Mouse (Mus musculus) kidney, postnatal 25 days (tissue): ENCODE measurements around the gene Fcna.

ENCODE experiments used
- DNase-seq, 2 experiments: peaks; one replicate each; pipeline ENCODE4 v3.0.0; 2021; ENCODE audit warnings: mixed read lengths in 2 of 2

Fcna gene

GRCm38 (mm10) chr2:25627811-25628210, at the start of gene Fcna:
Gene Fcna (minus strand): TSS chr2:25628030.
- DNase-seq, result no peak

- DNase-seq, result no peak
Measured at GRCm38 (mm10) chr2:25676486-25676885, 48.7 kb upstream of the Fcna start, which contains the start of gene Lcn6. Gene Lcn6 (plus strand): TSS chr2:25676786.

GRCm38 (mm10) chr2:25666516-25666915, 38.7 kb upstream of the Fcna start:
- no peak for DNase-seq

GRCm38 (mm10) chr2:25664125-25664524, 36.3 kb upstream of the Fcna start:
- no peak for DNase-seq

GRCm38 (mm10) chr2:25663511-25663910, 35.7 kb upstream of the Fcna start:
- DNase-seq, result peak; percentile 56 to 67

GRCm38 (mm10) chr2:25661245-25661970, 33.6 kb upstream of the Fcna start:
- no peak for DNase-seq

GRCm38 (mm10) chr2:25660279-25660678, 32.4 kb upstream of the Fcna start:
- DNase-seq, result no peak

- DNase-seq, result no peak
Measured at GRCm38 (mm10) chr2:25657652-25658051, 29.8 kb upstream of the Fcna start, which contains the start of gene Lcn5. Gene Lcn5 (plus strand): TSS chr2:25657952.

GRCm38 (mm10) chr2:25657246-25657645, 29.4 kb upstream of the Fcna start:
- peak in 1 of 2 experiments; percentile 24 for DNase-seq

GRCm38 (mm10) chr2:25656691-25657090, 28.9 kb upstream of the Fcna start:
- no peak for DNase-seq

- no peak for DNase-seq
Measured at GRCm38 (mm10) chr2:25654502-25654901, 26.7 kb upstream of the Fcna start.

- no peak for DNase-seq
Measured at GRCm38 (mm10) chr2:25652902-25653301, 25.1 kb upstream of the Fcna start, which contains the start of gene Lcn8. Gene Lcn8 (plus strand): TSS chr2:25653120.

- peak in 1 of 2 experiments; percentile 56 for DNase-seq
Measured at GRCm38 (mm10) chr2:25639890-25640289, 12.1 kb upstream of the Fcna start.

- DNase-seq, result no peak
Measured at GRCm38 (mm10) chr2:25634046-25634445, 6.2 kb upstream of the Fcna start.

GRCm38 (mm10) chr2:25633616-25634015, 5.8 kb upstream of the Fcna start:
- DNase-seq, result no peak

GRCm38 (mm10) chr2:25628738-25629137, 908 bp upstream of the Fcna start:
- peak; percentile 51 to 76 for DNase-seq

GRCm38 (mm10) chr2:25625986-25626385, 1.8 kb downstream of the Fcna start:
- DNase-seq, result no peak

GRCm38 (mm10) chr2:25621229-25622200, 6.3 kb downstream of the Fcna start, which contains the start of gene Tmem141:
Gene Tmem141 (minus strand): TSS chr2:25622005.
- DNase-seq, result peak; percentile 95 to 97

- no peak for DNase-seq
Measured at GRCm38 (mm10) chr2:25620852-25621228, 7.0 kb downstream of the Fcna start.

GRCm38 (mm10) chr2:25620386-25620785, 7.4 kb downstream of the Fcna start:
- no peak for DNase-seq

GRCm38 (mm10) chr2:25617578-25617977, 10.3 kb downstream of the Fcna start, which contains the start of gene Ccdc183:
Gene Ccdc183 (minus strand): TSS chr2:25617678.
- no peak for DNase-seq

GRCm38 (mm10) chr2:25616398-25616797, 11.4 kb downstream of the Fcna start:
- DNase-seq, result no peak

GRCm38 (mm10) chr2:25608671-25609070, 19.2 kb downstream of the Fcna start:
- DNase-seq, result no peak
